Mouse (Mus musculus) cortical plate, adult 2 months (tissue): ENCODE measurements around the gene Tmem238l.

ENCODE experiments used
- CTCF ChIP-seq: fragments of 200-500 bp; IDR thresholded peaks from 2 replicates; pipeline ENCODE4 v1.5.1; 2011; ENCODE audit warnings: mild to moderate bottlenecking, control low read depth, low read length; ENCODE audit not compliant: insufficient read depth; ENCODE audit errors: extremely low read depth
- POLR2A ChIP-seq: fragments of 200-500 bp; IDR thresholded peaks from 2 replicates; pipeline ENCODE4 v1.6.1; 2011; ENCODE audit warnings: mild to moderate bottlenecking, low read length, control low read depth; ENCODE audit not compliant: insufficient read depth; ENCODE audit errors: extremely low read depth

- TF ChIP-seq CTCF: no peak
- no peak for TF ChIP-seq POLR2A
These were observed 45.3 kb downstream of the Tmem238l start for GRCm38 (mm10) chr11:67001717-67002116.
